Mouse (Mus musculus) spleen, postnatal 10 days (tissue): Measurements from ENCODE around the gene Gm42417.
"Not testable (repeated sequence)": the region's sequence is repeated elsewhere in the genome, so short reads cannot be mapped to it uniquely, and the experiment has no call there.

Experiments used
- DNase-seq, 2 experiments: peaks; one replicate each; pipeline ENCODE4 v3.0.0; 2021 to 2022; ENCODE audit warnings: low spot score in 2 of 2

Gene Gm42417

DNA sequence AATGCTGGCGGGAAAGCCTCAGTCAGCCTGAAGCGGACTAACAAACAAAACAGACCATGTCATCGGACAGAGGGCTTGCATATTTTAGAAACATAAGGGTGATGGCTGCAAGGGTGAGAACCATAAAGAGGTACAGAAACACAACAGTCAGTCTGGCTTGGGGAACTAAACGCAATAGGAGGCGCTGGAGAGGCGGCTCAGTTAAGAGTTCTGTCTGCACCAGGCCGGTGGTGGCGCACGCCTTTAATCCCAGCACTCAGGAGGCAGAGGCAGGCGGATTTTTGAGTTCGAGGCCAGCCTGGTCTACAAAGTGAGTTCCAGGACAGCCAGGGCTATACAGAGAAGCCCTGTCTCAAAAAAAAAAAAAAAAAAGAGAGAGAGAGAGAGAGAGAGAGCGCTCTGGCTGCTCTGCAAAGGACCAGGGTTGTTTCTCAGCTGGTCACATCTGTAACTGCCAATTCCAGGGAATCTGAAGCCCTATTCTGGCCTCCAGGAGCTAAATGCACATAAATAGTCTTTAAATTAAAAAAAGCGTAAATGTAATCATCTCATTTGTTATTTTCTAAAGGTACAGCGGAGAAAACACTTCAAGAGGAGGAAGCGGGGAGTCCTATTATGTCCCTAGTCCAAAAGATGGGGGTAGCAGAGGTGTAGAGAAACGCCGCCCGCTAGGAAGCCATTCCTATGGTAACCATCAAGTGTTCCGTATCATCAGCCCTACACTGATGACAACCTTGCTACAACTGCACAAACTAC lies 6.8 kb upstream of the Gm42417 start:
- peak in 1 of 2 experiments; percentile 59 for DNase-seq

DNA sequence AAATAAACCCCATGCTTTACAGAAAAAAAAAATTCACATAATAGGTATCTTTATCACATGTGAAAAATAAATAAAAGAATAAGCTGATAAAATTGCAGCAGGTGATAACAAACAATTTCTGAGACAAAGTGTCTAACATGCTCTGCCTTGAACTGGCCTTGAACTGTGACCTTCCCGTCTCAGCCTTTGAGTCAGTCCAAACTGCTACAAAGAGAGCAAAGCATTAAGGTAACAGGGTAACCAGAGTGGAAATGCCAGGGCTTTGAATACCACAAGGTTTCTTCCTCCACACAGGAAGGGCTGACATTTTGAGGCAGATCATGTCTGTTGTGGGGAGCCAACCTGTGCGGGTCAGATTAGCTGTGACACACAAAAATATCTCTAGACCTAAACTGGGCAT lies 6.2 kb upstream of the Gm42417 start:
- no peak for DNase-seq

GRCm38 (mm10) chr1:36542925-36543324 lies 3.7 kb upstream of the Gm42417 start:
- no peak for DNase-seq

GRCm38 (mm10) chr1:36541844-36542243 lies 2.6 kb upstream of the Gm42417 start:
- no peak for DNase-seq

DNA sequence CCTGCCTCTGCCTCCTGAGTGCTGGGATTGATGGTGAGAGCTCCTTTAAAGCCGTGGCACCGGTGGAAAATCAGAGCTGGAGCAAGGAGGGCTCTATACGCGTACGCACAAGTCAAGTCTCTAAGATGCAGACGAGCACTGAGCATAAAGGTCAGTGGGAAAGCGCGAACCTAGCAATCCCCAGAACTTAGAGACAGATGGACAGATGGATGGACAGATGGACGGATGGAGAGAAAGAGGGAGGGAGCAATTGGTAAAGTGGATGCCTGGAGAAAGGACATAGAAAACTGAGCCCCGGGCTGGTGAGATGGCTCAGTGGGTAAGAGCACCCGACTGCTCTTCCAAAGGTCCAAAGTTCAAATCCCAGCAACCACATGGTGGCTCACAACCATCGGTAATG lies 1.6 kb upstream of the Gm42417 start:
- no peak for DNase-seq

DNA sequence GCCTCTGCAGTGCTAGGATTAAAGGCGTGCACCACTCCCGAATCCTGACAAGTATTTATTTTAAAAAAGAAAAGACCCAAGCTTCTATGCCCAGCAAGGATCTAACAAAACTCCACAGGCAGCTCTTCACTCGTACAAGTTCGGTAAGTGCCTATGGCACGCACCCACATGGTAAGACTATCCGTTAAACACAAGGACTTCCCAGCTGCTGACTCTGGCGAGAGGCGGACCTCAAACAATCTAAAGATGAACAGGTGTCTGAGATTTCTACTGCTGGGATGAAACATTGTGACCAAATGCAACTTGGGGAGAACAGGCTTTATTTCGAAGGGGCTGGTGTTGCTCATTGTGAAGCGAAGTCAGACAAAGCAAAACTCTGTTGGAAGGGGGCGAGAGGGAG lies 903 bp upstream of the Gm42417 start:
- no peak for DNase-seq

- DNase-seq = no peak
Observed at GRCm38 (mm10) chr1:36538727-36539126, 502 bp downstream of the Gm42417 start.

DNA sequence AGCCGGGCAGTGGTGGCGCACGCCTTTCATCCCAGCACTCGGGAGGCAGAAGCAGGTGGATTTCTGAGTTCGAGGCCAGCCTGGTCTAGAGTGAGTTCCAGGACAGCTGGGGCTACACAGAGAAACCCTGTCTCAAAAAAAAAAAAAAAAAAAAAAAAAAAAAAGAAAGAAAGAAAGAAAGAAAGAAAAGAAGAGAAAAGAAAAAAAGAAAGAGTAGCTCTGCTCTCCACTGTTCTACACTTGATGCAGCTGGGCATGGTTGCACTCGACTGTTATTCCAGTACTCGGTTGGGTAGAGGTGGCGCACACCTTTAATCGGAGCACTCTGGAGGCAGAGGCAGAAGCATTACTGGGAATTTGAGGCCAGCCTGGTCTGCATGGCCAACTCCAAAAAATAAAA lies 2.4 kb downstream of the Gm42417 start, which contains the start of gene Ankrd23:
Gene Ankrd23, minus strand, starts transcription at position 101 of the 400 bp plus-strand sequence.
- not testable (repeated sequence) for DNase-seq

- no peak for DNase-seq
Observed at GRCm38 (mm10) chr1:36536397-36536728, 2.9 kb downstream of the Gm42417 start.

DNA sequence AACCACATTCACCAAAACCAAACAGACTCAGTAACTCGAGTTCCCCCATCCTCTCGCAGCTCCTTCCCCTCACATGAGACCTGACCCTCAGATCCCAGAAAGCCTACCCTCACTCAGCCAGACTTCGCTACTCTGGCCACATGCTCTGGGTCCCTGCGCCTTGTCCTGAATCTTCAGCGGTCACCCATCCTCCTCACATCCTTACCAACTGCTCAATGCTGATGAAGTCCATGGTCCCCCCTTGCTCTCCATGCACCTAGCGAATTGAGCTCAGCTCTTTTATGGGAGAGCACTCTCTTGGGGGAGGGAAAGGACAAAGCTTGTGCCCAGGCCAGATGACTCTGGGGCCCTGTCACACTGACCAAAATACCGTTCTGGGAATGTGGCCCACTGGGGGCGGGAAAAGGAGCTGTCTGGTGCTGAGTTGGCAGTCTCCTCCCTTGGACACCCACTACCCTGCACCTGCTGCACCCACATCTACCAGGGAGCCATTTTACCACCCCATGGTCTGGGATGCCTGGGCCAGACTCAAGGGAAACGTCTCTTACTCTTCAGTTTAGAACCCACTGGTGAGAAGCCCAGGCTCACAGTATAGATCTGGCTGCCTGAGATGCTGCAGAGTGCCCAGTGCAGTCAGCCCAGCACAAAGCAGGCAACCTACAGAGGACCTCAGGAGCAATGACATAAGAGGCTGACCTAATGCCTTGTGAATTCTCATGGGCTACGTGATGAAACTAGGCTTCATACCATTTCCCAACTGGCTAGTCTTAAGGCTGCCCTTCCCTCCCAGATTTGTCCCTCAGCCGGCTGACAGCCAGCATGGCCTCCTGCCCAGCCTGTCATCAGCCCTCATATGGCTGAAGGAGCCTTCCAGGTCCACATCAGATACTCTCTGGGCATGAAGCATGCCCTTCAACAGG lies 3.5 kb downstream of the Gm42417 start:
- no peak for DNase-seq

DNA sequence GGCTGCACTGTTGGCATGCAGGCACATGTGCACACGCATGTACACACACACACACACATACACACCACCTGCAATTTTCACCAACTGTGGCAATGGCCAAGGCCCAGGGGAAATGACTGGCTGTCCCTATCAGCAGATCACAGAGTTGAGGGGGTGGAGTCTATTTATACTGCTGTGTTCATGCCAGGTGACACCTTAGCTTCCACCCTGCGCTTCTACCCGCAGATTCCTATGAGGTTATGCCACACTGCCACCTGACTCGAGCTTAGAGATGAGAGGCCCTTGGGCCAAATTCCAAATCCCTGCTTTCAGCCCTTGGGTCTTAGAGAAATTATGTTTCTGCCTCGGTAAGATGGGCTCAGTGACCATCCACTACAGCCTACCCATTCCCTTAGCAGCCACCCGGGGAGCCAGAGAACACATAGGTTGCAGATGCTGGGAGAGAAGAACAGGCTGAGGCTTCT lies 4.6 kb downstream of the Gm42417 start:
- no peak for DNase-seq

- DNase-seq = no peak
Observed at GRCm38 (mm10) chr1:36533546-36533945, 5.7 kb downstream of the Gm42417 start.

DNA sequence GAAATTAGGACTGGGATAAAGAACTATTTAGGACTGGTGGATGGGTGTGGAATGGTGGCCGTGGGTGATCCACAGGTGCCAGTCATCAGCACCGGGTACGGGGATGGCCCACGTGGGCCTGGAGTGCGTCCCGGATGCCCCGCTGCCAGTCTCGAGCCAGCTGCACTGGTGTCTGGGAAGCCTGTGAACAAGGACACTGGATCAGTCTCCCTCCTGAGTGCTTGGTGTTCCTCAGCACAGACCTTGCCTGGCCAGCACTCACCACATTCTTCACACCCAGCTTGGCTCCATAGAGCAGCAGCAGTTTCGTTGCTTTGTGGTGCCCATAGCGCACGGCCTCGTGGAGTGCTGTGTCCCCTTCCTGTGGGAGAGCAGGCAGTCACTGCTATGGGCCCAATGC lies 7.8 kb downstream of the Gm42417 start:
- no peak for DNase-seq

GRCm38 (mm10) chr1:36530962-36531361 lies 8.3 kb downstream of the Gm42417 start:
- DNase-seq = no peak

- DNase-seq = no peak
Observed at GRCm38 (mm10) chr1:36530485-36530884, 8.7 kb downstream of the Gm42417 start.

DNA sequence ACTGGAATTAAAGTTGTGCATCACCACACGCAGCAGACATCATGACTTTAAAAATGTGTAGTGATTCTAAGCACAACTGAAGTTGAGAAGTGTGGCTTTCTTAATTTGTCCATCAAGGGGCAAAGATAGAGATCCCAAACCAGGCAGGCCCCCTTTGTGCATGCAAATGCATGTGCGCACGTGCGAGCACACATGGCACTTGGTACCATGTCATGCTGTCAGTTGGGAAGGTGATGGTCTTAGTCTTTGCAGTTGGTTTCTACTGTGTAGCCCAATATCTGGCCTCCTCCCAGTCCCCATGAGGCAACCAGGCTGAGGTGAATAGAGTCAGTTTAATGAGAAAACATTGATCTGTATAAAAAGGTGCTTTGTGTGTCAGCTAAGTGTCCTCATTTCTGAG lies 9.4 kb downstream of the Gm42417 start:
- no peak for DNase-seq

- DNase-seq = no peak
Observed at GRCm38 (mm10) chr1:36529274-36529673, 10.0 kb downstream of the Gm42417 start.

GRCm38 (mm10) chr1:36528351-36528750 lies 10.9 kb downstream of the Gm42417 start:
- DNase-seq = peak in 1 of 2 experiments; percentile 12

DNA sequence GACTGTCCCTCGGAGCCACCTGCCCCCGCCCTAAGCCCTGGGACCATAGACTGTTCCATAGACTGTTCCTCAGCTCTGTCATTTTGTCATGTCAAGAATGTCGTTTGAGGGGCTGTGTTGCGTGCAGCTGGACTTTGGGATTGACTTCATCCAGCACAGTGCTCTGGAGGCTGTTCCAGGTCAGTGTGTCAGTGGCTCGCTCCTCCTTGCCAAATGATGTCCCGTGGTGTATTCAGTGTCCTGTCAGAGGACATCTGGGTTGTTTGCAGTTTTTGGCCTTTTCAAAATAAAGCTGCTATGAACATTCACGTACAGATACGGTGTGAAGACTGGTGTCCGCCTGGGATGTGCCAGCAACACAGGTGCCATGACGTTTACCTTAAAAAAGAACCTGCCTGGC lies 12.3 kb downstream of the Gm42417 start:
- DNase-seq = no peak

GRCm38 (mm10) chr1:36525774-36526173 lies 13.5 kb downstream of the Gm42417 start:
- no peak for DNase-seq

- DNase-seq = no peak
Observed at GRCm38 (mm10) chr1:36524058-36524457, 15.2 kb downstream of the Gm42417 start.

GRCm38 (mm10) chr1:36523332-36524013 lies 15.8 kb downstream of the Gm42417 start:
- DNase-seq = no peak
